Mouse (Mus musculus): ENCODE data around the gene Lpin1. TPM values are rescaled to one million over a fixed set of nuclear protein-coding genes. Genes with fewer than 3 reads are reported as not detected.
A peak's percentile ranks its signal among the peaks of the same experiment; 100 is the strongest.

The Lpin1 gene
- polyA plus RNA-seq, 1 experiment from 2014 or later = 8.0 TPM

- 21% methylated on average over 7 of the region's 7 CpGs for WGBS
- peaks cover 35% of the 10 kb centered on the region for H3K4me1 ChIP-seq
These were observed 22.2 kb downstream of the Lpin1 start for GRCm38 (mm10) chr12:16588396-16589042.

GRCm38 (mm10) chr12:16587767-16588166, 23.0 kb downstream of the Lpin1 start:
- Histone ChIP-seq H3K27ac (no peak overlapping the region), H3K36me3 (no peaks in the 10 kb centered on the region), H3K9me3 (no peaks in the 10 kb centered on the region), H3K4me2 (replicated peaks) (0 out of 2 replicates have a peak overlapping the region, but pooled peaks have one; percentile 71), H3K27me3 (no peaks in the 10 kb centered on the region), H3K4me3 (no peak overlapping the region), H3K9ac (no peak overlapping the region), H3K4me1 (peaks cover 35% of the 10 kb centered on the region)
- ATAC-seq (ENCODE audit: insufficient number of reproducible peaks, insufficient read depth, low FRiP score, low TSS enrichment) = no peak
- WGBS = 54% methylated on average over 5 of the region's 5 CpGs

More at GRCm38 (mm10) chr12:16588396-16589042, 22.2 kb downstream of the Lpin1 start:
- Histone ChIP-seq H3K9me3 (no peaks in the 10 kb centered on the region), H3K9ac (peak overlapping the region; percentile 55; the same call in 1 of the 2 replicates), H3K27me3 (no peaks in the 10 kb centered on the region), H3K36me3 (no peaks in the 10 kb centered on the region), H3K27ac (no peak overlapping the region), H3K4me3 (peak overlapping the region; percentile 79), H3K4me2 (replicated peaks) (peak overlapping the region; percentile 71)
- ATAC-seq (ENCODE audit: insufficient number of reproducible peaks, insufficient read depth, low FRiP score, low TSS enrichment) = no peak

- Histone ChIP-seq H3K4me1 (peaks cover 29% of the 10 kb centered on the region), H3K4me3 (no peak overlapping the region), H3K27me3 (no peaks in the 10 kb centered on the region), H3K9ac (no peak overlapping the region), H3K36me3 (no peaks in the 10 kb centered on the region), H3K9me3 (no peaks in the 10 kb centered on the region), H3K4me2 (replicated peaks) (no peak overlapping the region), H3K27ac (no peak overlapping the region)
- 78% methylated on average over 2 of the region's 2 CpGs for WGBS
- no peak for ATAC-seq (ENCODE audit: insufficient number of reproducible peaks, insufficient read depth, low FRiP score, low TSS enrichment)
These were observed 23.7 kb downstream of the Lpin1 start for GRCm38 (mm10) chr12:16587111-16587510.

GRCm38 (mm10) chr12:16584964-16585363, 25.8 kb downstream of the Lpin1 start:
- Histone ChIP-seq H3K36me3 (0 out of 2 replicates have a peak, but pooled peaks cover 6% of the 10 kb centered on the region), H3K4me1 (peaks cover 16% of the 10 kb centered on the region), H3K27me3 (no peaks in the 10 kb centered on the region), H3K27ac (no peak overlapping the region), H3K4me2 (replicated peaks) (no peak overlapping the region), H3K9ac (no peak overlapping the region), H3K4me3 (no peak overlapping the region), H3K9me3 (no peaks in the 10 kb centered on the region)
- no peak for ATAC-seq (ENCODE audit: insufficient number of reproducible peaks, insufficient read depth, low FRiP score, low TSS enrichment)
- WGBS = 75% methylated on average over 3 of the region's 3 CpGs

GRCm38 (mm10) chr12:16584035-16584682, 26.6 kb downstream of the Lpin1 start:
- no peak for ATAC-seq (ENCODE audit: insufficient number of reproducible peaks, insufficient read depth, low FRiP score, low TSS enrichment)
- H3K36me3 ChIP-seq = peaks cover 10% of the 10 kb centered on the region
- WGBS = 42% methylated on average over 14 of the region's 14 CpGs
- no peak overlapping the region for H3K4me2 ChIP-seq (replicated peaks)
- peaks cover 14% of the 10 kb centered on the region for H3K4me1 ChIP-seq
- H3K9me3 ChIP-seq = no peaks in the 10 kb centered on the region
- H3K27me3 ChIP-seq = no peaks in the 10 kb centered on the region
- H3K27ac ChIP-seq = no peak overlapping the region
- no peak overlapping the region for H3K9ac ChIP-seq
- H3K4me3 ChIP-seq = no peak overlapping the region

GRCm38 (mm10) chr12:16583313-16583712, 27.5 kb downstream of the Lpin1 start:
- 90% methylated on average over 3 of the region's 3 CpGs for WGBS

GRCm38 (mm10) chr12:16580306-16580705, 30.5 kb downstream of the Lpin1 start:
- no peaks in the 10 kb centered on the region for H3K27me3 ChIP-seq
- H3K27ac ChIP-seq = no peak overlapping the region
- H3K4me1 ChIP-seq = 0 out of 2 replicates have a peak, but pooled peaks cover 3% of the 10 kb centered on the region
- ATAC-seq (ENCODE audit: insufficient number of reproducible peaks, insufficient read depth, low FRiP score, low TSS enrichment) = no peak
- WGBS = 80% methylated on average over 9 of the region's 9 CpGs
- H3K4me3 ChIP-seq = no peak overlapping the region
- H3K9ac ChIP-seq = no peak overlapping the region
- H3K4me2 ChIP-seq (replicated peaks) = no peak overlapping the region
- H3K36me3 ChIP-seq = peaks cover 36% of the 10 kb centered on the region
- no peaks in the 10 kb centered on the region for H3K9me3 ChIP-seq

More at GRCm38 (mm10) chr12:16583313-16583712, 27.5 kb downstream of the Lpin1 start:
- peaks cover 9% of the 10 kb centered on the region for H3K4me1 ChIP-seq
- H3K9ac ChIP-seq = no peak overlapping the region
- H3K27me3 ChIP-seq = no peaks in the 10 kb centered on the region
- H3K9me3 ChIP-seq = no peaks in the 10 kb centered on the region
- H3K4me2 ChIP-seq (replicated peaks) = no peak overlapping the region
- H3K27ac ChIP-seq = no peak overlapping the region
- no peak for ATAC-seq (ENCODE audit: insufficient number of reproducible peaks, insufficient read depth, low FRiP score, low TSS enrichment)
- H3K36me3 ChIP-seq = peaks cover 18% of the 10 kb centered on the region
- H3K4me3 ChIP-seq = no peak overlapping the region

GRCm38 (mm10) chr12:16577665-16578233, 33.0 kb downstream of the Lpin1 start:
- Histone ChIP-seq H3K36me3 (peaks cover 49% of the 10 kb centered on the region), H3K27ac (no peak overlapping the region)
- 80% methylated on average over 9 of the region's 9 CpGs for WGBS

GRCm38 (mm10) chr12:16571278-16571677, 39.5 kb downstream of the Lpin1 start:
- 89% methylated on average over 10 of the region's 10 CpGs for WGBS
- ATAC-seq (ENCODE audit: insufficient number of reproducible peaks, insufficient read depth, low FRiP score, low TSS enrichment) = no peak

More at GRCm38 (mm10) chr12:16577665-16578233, 33.0 kb downstream of the Lpin1 start:
- Histone ChIP-seq H3K27me3 (no peaks in the 10 kb centered on the region), H3K4me3 (no peak overlapping the region), H3K4me2 (replicated peaks) (no peak overlapping the region), H3K9ac (no peak overlapping the region), H3K4me1 (no peaks in the 10 kb centered on the region), H3K9me3 (no peaks in the 10 kb centered on the region)
- ATAC-seq (ENCODE audit: insufficient number of reproducible peaks, insufficient read depth, low FRiP score, low TSS enrichment) = no peak

GRCm38 (mm10) chr12:16570371-16571060, 40.2 kb downstream of the Lpin1 start:
- Histone ChIP-seq H3K9me3 (no peaks in the 10 kb centered on the region), H3K4me2 (replicated peaks) (no peak overlapping the region), H3K36me3 (peaks cover 34% of the 10 kb centered on the region), H3K27me3 (no peaks in the 10 kb centered on the region), H3K4me1 (no peaks in the 10 kb centered on the region), H3K27ac (no peak overlapping the region), H3K9ac (no peak overlapping the region), H3K4me3 (no peak overlapping the region)
- ATAC-seq (ENCODE audit: insufficient number of reproducible peaks, insufficient read depth, low FRiP score, low TSS enrichment) = no peak
- WGBS = 91% methylated on average over 10 of the region's 10 CpGs

More at GRCm38 (mm10) chr12:16571278-16571677, 39.5 kb downstream of the Lpin1 start:
- no peak overlapping the region for H3K27ac ChIP-seq
- H3K9ac ChIP-seq = no peak overlapping the region
- no peak overlapping the region for H3K4me2 ChIP-seq (replicated peaks)
- no peaks in the 10 kb centered on the region for H3K27me3 ChIP-seq
- peaks cover 32% of the 10 kb centered on the region for H3K36me3 ChIP-seq
- H3K4me1 ChIP-seq = no peaks in the 10 kb centered on the region
- H3K9me3 ChIP-seq = no peaks in the 10 kb centered on the region
- H3K4me3 ChIP-seq = no peak overlapping the region

GRCm38 (mm10) chr12:16568936-16569650, 41.7 kb downstream of the Lpin1 start:
- H3K36me3 ChIP-seq = peaks cover 41% of the 10 kb centered on the region
- no peak overlapping the region for H3K9ac ChIP-seq
- no peak for ATAC-seq (ENCODE audit: insufficient number of reproducible peaks, insufficient read depth, low FRiP score, low TSS enrichment)
- no peak overlapping the region for H3K27ac ChIP-seq
- H3K27me3 ChIP-seq = no peaks in the 10 kb centered on the region
- 72% methylated on average over 11 of the region's 11 CpGs for WGBS
- H3K4me2 ChIP-seq (replicated peaks) = no peak overlapping the region
- no peaks in the 10 kb centered on the region for H3K9me3 ChIP-seq
- no peaks in the 10 kb centered on the region for H3K4me1 ChIP-seq
- H3K4me3 ChIP-seq = no peak overlapping the region

Measured in embryonic facial prominence, embryonic 12.5 days (tissue).